Mouse (Mus musculus): ENCODE data around the gene Cdc14a.

DNA sequence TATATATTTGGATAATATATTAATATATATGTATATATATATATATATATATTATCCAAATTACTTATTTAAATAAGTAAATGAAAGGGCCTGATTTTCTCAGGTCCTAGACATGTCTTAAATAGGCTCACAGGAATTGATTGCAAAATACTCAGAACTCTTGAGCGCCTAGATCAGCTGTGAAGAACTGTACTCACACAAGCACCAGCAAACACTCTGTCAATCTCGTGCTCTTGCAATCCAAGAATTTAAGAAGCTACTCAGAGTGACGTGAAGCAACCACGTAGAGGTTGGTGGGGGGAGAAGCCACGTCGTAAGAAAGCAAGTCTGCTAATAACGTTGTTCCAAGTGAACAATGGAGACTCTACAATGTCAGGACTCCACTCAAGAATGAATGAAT, 66.0 kb downstream of the Cdc14a start:
- TF ChIP-seq POLR2A (IDR thresholded peaks at IDR 0.05; ENCODE audit: control insufficient read depth in 1 of 2, insufficient read depth in 1 of 2, low read depth in 1 of 2, low read length in 2 of 2, poor library complexity in 1 of 2) (no peak), EP300 (IDR thresholded peaks at IDR 0.05; ENCODE audit: low read depth in 1 of 2, low read length in 2 of 2) (no peak), POLR2AphosphoS2 (IDR thresholded peaks at IDR 0.05; ENCODE audit: low read length) (no peak), CTCF (IDR thresholded peaks at IDR 0.05 in 2 of 3, conservative IDR thresholded peaks at IDR 0.05 in 1 of 3; ENCODE audit: control insufficient read depth in 1 of 3, insufficient read depth in 1 of 3, low read depth in 2 of 3, low read length in 3 of 3, poor library complexity in 1 of 3, severe bottlenecking in 1 of 3) (no peak)
